Mouse (Mus musculus): Measurements from ENCODE around the gene Gm10065.

DNA sequence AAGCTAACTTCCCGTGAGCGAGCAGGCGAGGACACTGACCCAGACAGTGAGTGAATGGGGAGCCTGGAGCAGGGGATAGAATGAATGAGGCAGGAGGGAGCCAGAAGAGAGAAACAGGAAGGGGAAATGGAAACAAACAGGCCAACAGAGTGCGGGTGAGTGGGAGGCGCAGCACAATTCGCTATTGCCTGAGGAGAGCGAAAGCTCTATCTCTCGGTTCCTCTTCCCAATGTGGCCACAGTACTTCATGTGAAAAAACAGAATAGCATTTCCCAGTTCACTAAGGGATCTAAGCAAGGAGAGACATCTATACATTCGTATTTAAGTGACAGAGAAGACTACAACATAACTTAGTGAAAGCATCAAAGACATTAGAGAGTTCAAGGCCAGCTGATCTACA is 32.4 kb downstream of the Gm10065 start:
- TF ChIP-seq MYOG (IDR thresholded peaks at IDR 0.05; ENCODE audit: control insufficient read depth in 1 of 3, insufficient read depth in 1 of 3, insufficient read length in 2 of 3, low read depth in 2 of 3) (no peak), POLR2AphosphoS2 (IDR thresholded peaks at IDR 0.05; ENCODE audit: insufficient read length, low read depth) (no peak)
